Mouse (Mus musculus): ENCODE data around the gene Zfp980. TPM values are rescaled to one million over a fixed set of nuclear protein-coding genes. Genes with fewer than 3 reads are reported as not detected.
"Not testable (repeated sequence)": the region's sequence is repeated elsewhere in the genome, so short reads cannot be mapped to it uniquely, and the experiment has no call there.

Zfp980 gene
- not detected in 2 replicates for total RNA-seq (2017)

DNA sequence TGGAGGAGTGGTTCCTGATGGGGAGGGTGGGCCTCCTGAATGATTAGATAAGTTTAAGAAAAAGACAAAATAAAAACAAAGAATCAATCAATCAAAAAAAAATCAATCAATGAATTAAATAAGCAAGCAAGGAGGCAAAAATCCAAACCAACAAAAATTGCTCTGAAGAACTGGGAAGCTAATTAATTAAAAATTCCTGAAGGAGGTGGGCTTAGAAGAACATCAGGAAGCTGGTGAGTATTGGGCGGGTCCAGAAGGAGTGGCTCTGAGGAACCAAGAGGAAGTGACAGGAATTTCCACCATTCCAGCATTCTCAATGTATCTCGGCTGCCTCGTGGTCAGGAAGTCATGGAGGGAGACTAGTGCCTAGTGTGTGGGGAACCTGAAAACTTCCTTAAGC is at the start of gene Zfp980:
Gene Zfp980 (plus strand): TSS at position 301 of the 400 bp plus-strand sequence.
- not testable (repeated sequence) for ATAC-seq (replicated peaks in 1 of 2; ENCODE audit: insufficient read depth in 1 of 2, low FRiP score in 2 of 2, low TSS enrichment in 1 of 2, low read depth in 1 of 2, poor library complexity in 2 of 2, severe bottlenecking in 2 of 2)

DNA sequence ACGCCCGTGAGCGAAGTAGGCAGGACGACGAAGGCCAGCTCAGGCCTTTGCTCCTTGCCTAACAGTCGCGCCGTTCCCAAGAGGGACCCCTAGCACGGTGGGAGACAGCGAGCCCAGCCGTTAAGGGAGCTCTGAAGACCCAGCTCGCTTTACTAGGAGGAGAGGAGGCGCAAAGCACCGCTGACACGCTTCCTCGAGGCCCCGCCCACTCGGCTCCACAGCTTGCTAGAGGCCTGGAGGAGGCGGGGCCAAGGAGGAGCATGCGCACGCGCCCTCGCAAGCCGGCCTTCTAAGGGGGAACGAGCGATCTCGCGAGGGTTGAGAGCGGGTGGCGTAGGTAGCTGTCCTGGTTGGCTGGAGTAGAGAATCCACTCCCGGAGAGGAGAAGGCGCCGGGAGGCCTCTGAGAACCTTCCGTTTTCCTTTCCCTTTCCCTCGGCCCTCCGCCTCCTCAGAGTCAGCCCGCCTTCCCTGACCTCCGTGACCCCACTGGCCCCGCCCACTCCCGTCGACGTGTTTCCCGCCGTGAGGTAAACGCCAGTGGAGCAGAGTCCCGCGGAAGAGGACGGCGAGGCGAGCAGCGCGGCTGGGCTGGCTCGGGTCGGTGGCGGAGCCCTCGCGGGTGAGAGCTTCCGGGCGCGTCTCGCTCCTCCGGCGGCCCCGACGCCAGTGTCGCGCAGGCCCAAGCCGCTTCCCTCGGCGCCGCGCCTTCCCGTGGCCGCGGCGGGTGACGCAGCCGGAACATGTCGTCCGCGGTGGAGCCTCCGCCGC is 29.9 kb upstream of the Zfp980 start:
- not testable (repeated sequence) for ATAC-seq (replicated peaks in 1 of 2; ENCODE audit: insufficient read depth in 1 of 2, low FRiP score in 2 of 2, low TSS enrichment in 1 of 2, low read depth in 1 of 2, poor library complexity in 2 of 2, severe bottlenecking in 2 of 2)

DNA sequence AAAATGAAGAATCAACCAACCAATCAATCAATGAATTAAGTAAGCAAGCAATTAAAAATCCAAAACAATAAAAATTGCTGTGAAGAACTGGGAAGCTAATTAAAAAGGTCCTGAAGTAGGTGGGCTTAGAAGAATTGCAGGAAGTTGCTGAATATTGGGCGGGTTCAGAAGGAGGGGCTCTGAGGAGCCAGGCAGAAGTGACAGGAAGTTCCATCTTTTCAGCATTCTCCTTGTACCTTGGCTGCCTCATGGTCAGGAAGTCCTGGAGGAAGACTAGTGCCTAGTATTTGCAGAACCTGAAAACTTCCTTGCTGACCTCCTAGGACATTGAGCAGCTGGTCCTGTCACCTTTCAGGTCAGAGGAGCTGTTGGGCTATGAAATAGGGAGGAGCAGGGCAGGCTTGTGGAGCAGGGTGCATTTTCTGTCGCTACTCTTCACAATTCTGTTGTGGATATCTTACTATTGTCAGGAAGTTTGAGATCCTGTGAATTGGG is 3.8 kb downstream of the Zfp980 start:
- ATAC-seq (replicated peaks in 1 of 2; ENCODE audit: insufficient read depth in 1 of 2, low FRiP score in 2 of 2, low TSS enrichment in 1 of 2, low read depth in 1 of 2, poor library complexity in 2 of 2, severe bottlenecking in 2 of 2): not testable (repeated sequence)

DNA sequence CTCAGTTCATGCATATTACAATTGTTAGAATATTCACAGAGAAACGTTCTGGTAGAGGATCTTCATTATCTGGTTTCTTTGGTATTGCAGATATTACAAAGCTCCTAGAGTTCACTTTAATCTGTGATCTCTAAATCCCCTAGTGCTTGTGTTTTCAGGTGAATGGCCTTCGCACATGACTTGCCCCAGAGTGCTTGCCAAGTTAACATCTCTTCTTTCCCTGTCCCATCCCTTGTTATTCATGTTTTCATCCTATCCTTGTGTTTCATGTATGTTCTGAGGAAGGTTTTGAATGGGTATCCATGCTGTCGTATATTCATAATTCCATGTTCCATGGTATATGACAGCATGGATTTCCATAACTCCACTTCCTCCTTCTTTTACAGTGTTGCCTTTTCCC is 9.7 kb downstream of the Zfp980 start:
- not testable (repeated sequence) for ATAC-seq (replicated peaks in 1 of 2; ENCODE audit: insufficient read depth in 1 of 2, low FRiP score in 2 of 2, low TSS enrichment in 1 of 2, low read depth in 1 of 2, poor library complexity in 2 of 2, severe bottlenecking in 2 of 2)

DNA sequence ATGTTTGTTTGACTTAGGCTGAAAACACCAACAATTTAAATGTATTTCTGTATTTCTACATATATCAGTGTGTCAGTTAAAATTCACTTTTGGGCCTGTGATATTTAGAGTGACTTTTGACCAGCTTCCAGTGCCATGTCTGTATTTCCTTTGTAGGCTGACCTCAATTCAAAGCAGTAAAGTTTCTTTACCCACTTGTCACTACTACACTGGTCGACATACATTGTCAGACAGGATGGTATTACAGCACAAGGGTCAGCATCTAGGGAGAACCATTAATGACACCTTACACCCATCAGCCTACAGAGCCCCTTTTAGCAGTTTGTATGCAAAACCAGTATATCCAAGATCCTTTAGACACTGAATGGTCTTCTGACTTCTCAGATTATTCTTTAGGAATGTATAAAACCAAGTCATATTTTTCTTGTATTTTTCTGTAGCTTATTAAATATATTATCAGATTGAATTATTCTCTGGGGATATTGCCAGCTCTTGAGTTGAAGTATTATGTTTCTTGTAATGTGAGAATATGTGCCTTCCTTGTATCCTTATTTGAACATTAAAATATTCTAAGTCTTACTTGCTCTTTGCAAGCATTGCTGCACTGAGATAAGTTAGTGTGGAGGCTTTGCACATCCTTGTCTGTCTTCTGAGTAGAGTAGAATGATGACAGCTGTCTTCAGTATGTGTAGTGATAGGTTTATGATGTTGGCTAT is 10.3 kb downstream of the Zfp980 start:
- ATAC-seq (replicated peaks in 1 of 2; ENCODE audit: insufficient read depth in 1 of 2, low FRiP score in 2 of 2, low TSS enrichment in 1 of 2, low read depth in 1 of 2, poor library complexity in 2 of 2, severe bottlenecking in 2 of 2): peak in 1 of 2 experiments; percentile 12; a peak in 2 of 4 replicates

DNA sequence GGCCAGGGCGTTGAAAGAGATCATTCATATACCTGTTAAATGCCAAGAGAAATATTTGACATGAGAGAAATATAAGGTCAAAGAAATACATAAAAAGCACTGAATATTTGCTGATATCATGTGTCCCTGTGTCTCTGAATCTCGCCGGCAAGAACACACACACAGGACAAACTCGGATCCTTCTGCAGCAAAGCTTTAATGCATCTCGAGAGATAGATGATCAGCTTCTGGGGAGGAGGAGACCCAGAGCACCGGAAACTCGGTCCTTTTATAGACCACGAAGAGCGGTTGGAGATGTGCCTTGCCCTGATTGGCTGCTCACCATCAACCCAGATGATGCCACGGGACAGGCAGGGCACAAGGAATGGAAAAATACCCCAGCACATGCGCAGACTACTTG is 11.5 kb downstream of the Zfp980 start:
- ATAC-seq (replicated peaks in 1 of 2; ENCODE audit: insufficient read depth in 1 of 2, low FRiP score in 2 of 2, low TSS enrichment in 1 of 2, low read depth in 1 of 2, poor library complexity in 2 of 2, severe bottlenecking in 2 of 2): not testable (repeated sequence)

DNA sequence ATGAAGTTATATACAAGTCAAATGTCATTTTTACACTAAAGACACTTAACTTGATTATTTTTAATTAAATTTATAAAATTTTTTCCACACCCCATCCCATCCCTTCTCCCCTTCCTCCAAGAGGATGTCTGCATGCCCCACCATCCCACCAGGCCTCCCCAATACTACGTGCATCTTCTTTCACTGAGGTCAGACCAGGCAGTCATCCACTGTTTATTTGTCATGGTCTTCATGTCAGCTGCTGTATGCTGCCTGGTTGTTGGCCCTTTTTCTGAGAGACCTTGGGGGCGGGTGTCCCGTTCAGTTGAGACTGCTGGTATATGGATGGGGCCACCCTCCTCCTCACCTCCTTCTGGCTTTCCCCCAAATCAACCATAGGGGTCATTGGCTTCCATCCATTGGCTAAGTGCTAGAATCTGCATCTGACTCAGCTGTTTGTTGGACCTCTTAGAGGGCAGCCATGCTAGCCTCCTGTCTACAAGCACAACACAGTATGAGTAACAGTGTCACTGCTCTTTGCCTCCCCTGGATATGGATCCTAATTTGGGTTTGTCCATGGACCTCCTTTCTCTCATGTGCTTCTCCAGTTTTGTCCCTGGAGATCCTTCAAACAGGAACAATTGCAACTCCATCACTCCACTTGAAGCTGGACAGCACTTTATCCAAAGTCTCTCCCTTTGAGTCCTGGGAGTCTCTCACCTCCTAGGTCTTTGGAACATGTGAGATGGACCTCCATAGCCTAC is 12.7 kb downstream of the Zfp980 start:
- ATAC-seq (replicated peaks in 1 of 2; ENCODE audit: insufficient read depth in 1 of 2, low FRiP score in 2 of 2, low TSS enrichment in 1 of 2, low read depth in 1 of 2, poor library complexity in 2 of 2, severe bottlenecking in 2 of 2): peak in 1 of 2 experiments; percentile 53; a peak in 3 of 4 replicates

DNA sequence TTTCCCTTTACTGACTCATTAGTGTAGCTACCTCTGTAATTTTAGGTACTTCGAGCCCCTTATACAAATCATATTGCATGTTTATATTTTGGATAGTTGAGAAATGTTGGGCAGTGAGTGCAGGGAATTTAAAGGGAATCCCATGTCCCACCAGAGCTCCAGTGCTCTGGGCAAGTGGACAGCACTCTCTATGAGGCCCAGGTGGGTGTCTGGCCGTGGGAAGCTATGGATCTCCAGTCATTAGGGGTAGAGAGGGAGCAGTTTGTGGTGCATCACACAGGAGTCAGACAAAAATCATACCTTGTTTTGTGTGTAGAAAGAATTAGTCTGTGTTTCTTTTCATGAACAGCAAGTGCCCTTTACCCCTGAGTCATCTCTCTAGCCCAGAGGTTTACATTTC is 15.6 kb downstream of the Zfp980 start:
- not testable (repeated sequence) for ATAC-seq (replicated peaks in 1 of 2; ENCODE audit: insufficient read depth in 1 of 2, low FRiP score in 2 of 2, low TSS enrichment in 1 of 2, low read depth in 1 of 2, poor library complexity in 2 of 2, severe bottlenecking in 2 of 2)

DNA sequence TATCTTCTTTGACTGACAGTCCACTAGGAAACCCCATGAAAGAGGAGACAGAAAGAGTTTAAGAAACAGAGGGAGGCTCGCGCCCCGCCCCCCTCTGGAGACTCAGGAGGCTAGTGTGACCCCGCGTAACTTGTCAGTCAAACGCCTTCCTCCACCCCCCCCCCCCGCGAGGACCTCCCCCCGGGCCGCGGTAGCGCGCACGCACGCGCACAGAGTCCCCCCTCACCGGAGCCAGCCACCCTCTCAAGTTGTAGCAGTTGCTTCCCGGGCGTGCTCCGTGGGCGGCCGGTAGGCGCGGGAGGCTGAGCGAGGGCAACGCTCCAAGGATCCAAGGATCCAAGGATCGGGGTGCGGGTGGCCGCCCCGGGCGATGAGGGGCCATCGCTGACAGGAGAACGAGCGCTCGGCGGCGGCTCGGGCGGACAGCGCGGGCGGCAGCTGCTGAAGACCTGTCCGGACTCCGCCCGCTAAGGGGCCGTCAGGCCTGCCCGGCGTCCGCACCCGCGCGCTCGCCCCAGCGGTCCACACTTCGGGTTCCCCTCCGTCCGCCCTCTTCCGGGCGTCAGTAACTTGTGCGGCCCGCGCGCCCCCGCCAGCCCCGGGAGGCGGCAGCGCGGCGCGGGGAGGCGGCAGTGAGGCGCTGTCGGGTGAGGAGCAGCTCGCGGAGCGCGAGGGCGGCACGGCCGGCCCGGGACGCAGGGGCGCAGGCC is 74.6 kb downstream of the Zfp980 start:
- peak; percentile 69 to 71 for ATAC-seq (replicated peaks in 1 of 2; ENCODE audit: insufficient read depth in 1 of 2, low FRiP score in 2 of 2, low TSS enrichment in 1 of 2, low read depth in 1 of 2, poor library complexity in 2 of 2, severe bottlenecking in 2 of 2)

DNA sequence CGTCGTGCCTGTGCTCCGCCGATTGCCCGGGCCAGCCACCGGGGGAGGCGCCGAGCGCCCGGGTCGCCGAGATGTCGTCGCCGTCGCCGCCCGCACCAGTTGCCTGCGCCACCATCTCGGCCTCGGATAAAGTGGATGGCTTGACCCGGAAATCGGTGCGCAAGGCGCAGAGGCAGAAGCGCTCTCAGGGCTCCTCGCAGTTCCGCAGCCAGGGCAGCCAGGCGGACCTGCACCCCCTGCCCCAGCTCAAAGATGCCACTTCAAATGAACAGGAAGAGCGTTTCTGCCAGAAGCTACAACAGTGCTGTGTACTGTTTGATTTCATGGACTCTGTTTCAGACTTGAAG is 75.1 kb downstream of the Zfp980 start:
- peak; percentile 56 to 62 for ATAC-seq (replicated peaks in 1 of 2; ENCODE audit: insufficient read depth in 1 of 2, low FRiP score in 2 of 2, low TSS enrichment in 1 of 2, low read depth in 1 of 2, poor library complexity in 2 of 2, severe bottlenecking in 2 of 2)

Other genes with a start within 250 kb of the Zfp980 start
- gene Zfp990, start 159.9 kb upstream of the Zfp980 start, total RNA-seq (2017): 0.45 and 0.63 TPM in 2 replicates
- gene Gm13212, start 85.5 kb upstream of the Zfp980 start, total RNA-seq (2017): 20.5 and 32.0 TPM in 2 replicates
- gene Zfp986, start 198.1 kb downstream of the Zfp980 start, total RNA-seq (2017): not detected in 2 replicates